Mouse (Mus musculus) limb, embryonic 13.5 days (tissue): ENCODE results near the gene Slc46a3. TPM values are rescaled to one million over a fixed set of nuclear protein-coding genes. Genes with fewer than 3 reads are reported as not detected.

Experiments
- ATAC-seq: fragments of 200-750 bp; cut with Nextera tagmentation; 2 replicates; pipeline ENCODE4 v1.8.0; 2017; ENCODE audit warnings: low read depth, moderate number of reproducible peaks, moderate TSS enrichment; ENCODE audit not compliant: low FRiP score
- H3K27ac ChIP-seq: fragments of 300-500 bp; sonication (generic); 2 replicates; pipeline ENCODE4 v1.5.1; 2015; ENCODE audit warnings: inconsistent platforms, mild to moderate bottlenecking, moderate library complexity
- H3K27me3 ChIP-seq: fragments of 300-500 bp; sonication (generic); 2 replicates; pipeline ENCODE4 v1.6.1; 2015; ENCODE audit warnings: mild to moderate bottlenecking, inconsistent platforms
- H3K36me3 ChIP-seq: fragments of 300-500 bp; sonication (generic); 2 replicates; pipeline ENCODE4 v1.6.1; 2015; ENCODE audit warnings: inconsistent platforms, mild to moderate bottlenecking, moderate library complexity
- H3K4me1 ChIP-seq: fragments of 300-500 bp; sonication (generic); 2 replicates; pipeline ENCODE4 v1.6.1; 2015; ENCODE audit warnings: inconsistent platforms
- H3K4me2 ChIP-seq: fragments of 300-500 bp; sonication (generic); replicated peaks from 2 replicates; pipeline ENCODE4 v1.6.1; 2015; ENCODE audit warnings: inconsistent platforms, mild to moderate bottlenecking, moderate library complexity
- H3K4me3 ChIP-seq: fragments of 300-500 bp; sonication (generic); 2 replicates; pipeline ENCODE4 v1.5.1; 2015; ENCODE audit warnings: moderate library complexity, mild to moderate bottlenecking, inconsistent platforms
- H3K9ac ChIP-seq: fragments of 300-500 bp; sonication (generic); 2 replicates; pipeline ENCODE4 v1.6.1; 2015; ENCODE audit warnings: mild to moderate bottlenecking, inconsistent platforms
- H3K9me3 ChIP-seq: fragments of 300-500 bp; sonication (generic); 2 replicates; pipeline ENCODE4 v1.6.1; 2016; ENCODE audit warnings: inconsistent platforms
- WGBS: fragments of 180-500 bp; shearing (Covaris S2); methylation state at CpG from one replicate; pipeline ENCODE4 v1.1.7; 2015; 5-methylcytosine and 5-hydroxymethylcytosine counted together
- polyA plus RNA-seq: library from polyadenylated mRNA; unstranded; fragments of >200 nt; fragmentation: Nextera tagmentation; extraction: Ambion mirVana; gene quantifications from 2 replicates; pipeline ENCODE4 v1.2.1, GENCODE M21; 2015

The Slc46a3 gene
- polyA plus RNA-seq, 1 experiment from 2014 or later: 1.9 TPM

GRCm38 (mm10) chr5:147892735-147893134 lies 1.9 kb downstream of the Slc46a3 start:
- no peak overlapping the region for H3K4me2 ChIP-seq
- no peak overlapping the region for H3K27ac ChIP-seq
- 31% methylated on average over 6 of the region's 6 CpGs for WGBS
- no peaks in the 10 kb centered on the region for H3K36me3 ChIP-seq
- no peaks in the 10 kb centered on the region for H3K9me3 ChIP-seq
- H3K4me1 ChIP-seq: 0 out of 2 replicates have a peak, but pooled peaks cover 6% of the 10 kb centered on the region
- ATAC-seq: no peak
- peaks cover 30% of the 10 kb centered on the region for H3K27me3 ChIP-seq
- no peak overlapping the region for H3K4me3 ChIP-seq
- no peak overlapping the region for H3K9ac ChIP-seq

- H3K4me1 ChIP-seq: no peaks in the 10 kb centered on the region
- no peak overlapping the region for H3K9ac ChIP-seq
- 87% methylated on average over 9 of the region's 12 CpGs for WGBS
- H3K27me3 ChIP-seq: peaks cover 12% of the 10 kb centered on the region
- H3K4me2 ChIP-seq: no peak overlapping the region
- H3K4me3 ChIP-seq: no peak overlapping the region
- no peaks in the 10 kb centered on the region for H3K36me3 ChIP-seq
- H3K27ac ChIP-seq: no peak overlapping the region
- ATAC-seq: no peak
- no peaks in the 10 kb centered on the region for H3K9me3 ChIP-seq
Observed at GRCm38 (mm10) chr5:147888313-147889297, 6.0 kb downstream of the Slc46a3 start.

- Histone ChIP-seq H3K9ac (no peak overlapping the region), H3K9me3 (no peaks in the 10 kb centered on the region), H3K4me1 (no peaks in the 10 kb centered on the region), H3K27ac (no peak overlapping the region), H3K27me3 (no peaks in the 10 kb centered on the region), H3K4me2 (no peak overlapping the region), H3K4me3 (no peak overlapping the region), H3K36me3 (peaks cover 27% of the 10 kb centered on the region)
- no peak for ATAC-seq
- WGBS: 85% methylated on average over 6 of the region's 6 CpGs
Observed at GRCm38 (mm10) chr5:147883581-147883980, 11.0 kb downstream of the Slc46a3 start.

GRCm38 (mm10) chr5:147879971-147880682 lies 14.5 kb downstream of the Slc46a3 start:
- no peak for ATAC-seq
- 94% methylated on average over 17 of the region's 17 CpGs for WGBS
- H3K4me1 ChIP-seq: no peaks in the 10 kb centered on the region

GRCm38 (mm10) chr5:147877520-147877919 lies 17.1 kb downstream of the Slc46a3 start:
- WGBS: 88% methylated on average over 6 of the region's 6 CpGs
- H3K27me3 ChIP-seq: no peaks in the 10 kb centered on the region
- H3K4me2 ChIP-seq: no peak overlapping the region
- H3K36me3 ChIP-seq: peaks cover 84% of the 10 kb centered on the region
- H3K4me3 ChIP-seq: no peak overlapping the region
- H3K9me3 ChIP-seq: no peaks in the 10 kb centered on the region
- H3K27ac ChIP-seq: no peak overlapping the region
- H3K9ac ChIP-seq: no peak overlapping the region
- ATAC-seq: no peak
- H3K4me1 ChIP-seq: no peaks in the 10 kb centered on the region

More at GRCm38 (mm10) chr5:147879971-147880682, 14.5 kb downstream of the Slc46a3 start:
- H3K27ac ChIP-seq: no peak overlapping the region
- H3K9me3 ChIP-seq: no peaks in the 10 kb centered on the region
- no peak overlapping the region for H3K4me2 ChIP-seq
- H3K36me3 ChIP-seq: peaks cover 60% of the 10 kb centered on the region
- no peak overlapping the region for H3K4me3 ChIP-seq
- H3K27me3 ChIP-seq: no peaks in the 10 kb centered on the region
- H3K9ac ChIP-seq: no peak overlapping the region

- peaks cover 91% of the 10 kb centered on the region for H3K36me3 ChIP-seq
- no peaks in the 10 kb centered on the region for H3K9me3 ChIP-seq
- ATAC-seq: no peak
- no peak overlapping the region for H3K4me2 ChIP-seq
- H3K27ac ChIP-seq: no peak overlapping the region
- H3K9ac ChIP-seq: no peak overlapping the region
- WGBS: 93% methylated on average over 8 of the region's 8 CpGs
- H3K4me3 ChIP-seq: no peak overlapping the region
- no peaks in the 10 kb centered on the region for H3K27me3 ChIP-seq
- no peaks in the 10 kb centered on the region for H3K4me1 ChIP-seq
Observed at GRCm38 (mm10) chr5:147875210-147875609, 19.4 kb downstream of the Slc46a3 start.

GRCm38 (mm10) chr5:147874491-147875065 lies 20.0 kb downstream of the Slc46a3 start:
- Histone ChIP-seq H3K27me3 (no peaks in the 10 kb centered on the region), H3K4me3 (no peak overlapping the region), H3K9ac (no peak overlapping the region), H3K36me3 (peaks cover 91% of the 10 kb centered on the region), H3K4me1 (no peaks in the 10 kb centered on the region), H3K4me2 (no peak overlapping the region), H3K27ac (no peak overlapping the region), H3K9me3 (no peaks in the 10 kb centered on the region)
- ATAC-seq: no peak
- 92% methylated on average over 18 of the region's 18 CpGs for WGBS

GRCm38 (mm10) chr5:147871091-147871820 lies 23.4 kb downstream of the Slc46a3 start:
- Histone ChIP-seq H3K27ac (no peak overlapping the region), H3K9me3 (no peaks in the 10 kb centered on the region), H3K27me3 (no peaks in the 10 kb centered on the region), H3K4me3 (no peak overlapping the region), H3K9ac (no peak overlapping the region), H3K4me2 (no peak overlapping the region), H3K36me3 (peaks cover 97% of the 10 kb centered on the region), H3K4me1 (no peaks in the 10 kb centered on the region)
- 82% methylated on average over 15 of the region's 15 CpGs for WGBS
- no peak for ATAC-seq

- peaks cover 97% of the 10 kb centered on the region for H3K36me3 ChIP-seq
- ATAC-seq: no peak
- no peak overlapping the region for H3K9ac ChIP-seq
- no peak overlapping the region for H3K4me3 ChIP-seq
- 92% methylated on average over 1 of the region's 1 CpGs for WGBS
- H3K27ac ChIP-seq: no peak overlapping the region
- no peaks in the 10 kb centered on the region for H3K4me1 ChIP-seq
- H3K27me3 ChIP-seq: no peaks in the 10 kb centered on the region
- no peaks in the 10 kb centered on the region for H3K9me3 ChIP-seq
- no peak overlapping the region for H3K4me2 ChIP-seq
Observed at GRCm38 (mm10) chr5:147870296-147870695, 24.3 kb downstream of the Slc46a3 start.

GRCm38 (mm10) chr5:147869568-147869967 lies 25.0 kb downstream of the Slc46a3 start:
- 89% methylated on average over 6 of the region's 6 CpGs for WGBS
- no peak for ATAC-seq

GRCm38 (mm10) chr5:147868674-147869073 lies 25.9 kb downstream of the Slc46a3 start:
- WGBS: 93% methylated on average over 4 of the region's 4 CpGs
- H3K27me3 ChIP-seq: no peaks in the 10 kb centered on the region

More at GRCm38 (mm10) chr5:147869568-147869967, 25.0 kb downstream of the Slc46a3 start:
- no peak overlapping the region for H3K27ac ChIP-seq
- peaks cover 97% of the 10 kb centered on the region for H3K36me3 ChIP-seq
- H3K9ac ChIP-seq: no peak overlapping the region
- no peak overlapping the region for H3K4me2 ChIP-seq
- no peaks in the 10 kb centered on the region for H3K9me3 ChIP-seq
- no peak overlapping the region for H3K4me3 ChIP-seq
- H3K4me1 ChIP-seq: no peaks in the 10 kb centered on the region
- no peaks in the 10 kb centered on the region for H3K27me3 ChIP-seq

More at GRCm38 (mm10) chr5:147868674-147869073, 25.9 kb downstream of the Slc46a3 start:
- Histone ChIP-seq H3K9ac (no peak overlapping the region), H3K27ac (no peak overlapping the region), H3K4me3 (no peak overlapping the region), H3K36me3 (peaks cover 97% of the 10 kb centered on the region), H3K4me2 (no peak overlapping the region), H3K4me1 (no peaks in the 10 kb centered on the region), H3K9me3 (no peaks in the 10 kb centered on the region)
- no peak for ATAC-seq
